Mouse (Mus musculus): ENCODE results near the gene Fgf14. TPM values are rescaled to one million over a fixed set of nuclear protein-coding genes. Genes with fewer than 3 reads are reported as not detected.
"Not testable (repeated sequence)": the region's sequence is repeated elsewhere in the genome, so short reads cannot be mapped to it uniquely, and the experiment has no call there.

Gene Fgf14
- polyA plus RNA-seq, 1 experiment, result 0.03 TPM

GRCm38 (mm10) chr14:124191913-124192814, 484.8 kb downstream of the Fgf14 start:
- DNase-seq (ENCODE audit: low spot score), result no peak

GRCm38 (mm10) chr14:124180265-124180664, 496.7 kb downstream of the Fgf14 start:
- DNase-seq (ENCODE audit: low spot score), result no peak

- no peak for DNase-seq (ENCODE audit: low spot score)
Observed at GRCm38 (mm10) chr14:124174111-124174510, 502.8 kb downstream of the Fgf14 start.

GRCm38 (mm10) chr14:124163618-124164185, 513.2 kb downstream of the Fgf14 start:
- DNase-seq (ENCODE audit: low spot score), result no peak

GRCm38 (mm10) chr14:124147378-124147777, 529.5 kb downstream of the Fgf14 start:
- DNase-seq (ENCODE audit: low spot score), result no peak

- DNase-seq (ENCODE audit: low spot score), result no peak
Observed at GRCm38 (mm10) chr14:124107205-124107873, 569.6 kb downstream of the Fgf14 start.

- no peak for DNase-seq (ENCODE audit: low spot score)
Observed at GRCm38 (mm10) chr14:124083126-124083525, 593.8 kb downstream of the Fgf14 start.

GRCm38 (mm10) chr14:124044016-124044415, 632.9 kb downstream of the Fgf14 start:
- DNase-seq (ENCODE audit: low spot score), result no peak

- DNase-seq (ENCODE audit: low spot score), result no peak
Observed at GRCm38 (mm10) chr14:124040651-124041050, 636.3 kb downstream of the Fgf14 start.

- no peak for DNase-seq (ENCODE audit: low spot score)
Observed at GRCm38 (mm10) chr14:124037434-124037833, 639.5 kb downstream of the Fgf14 start.

GRCm38 (mm10) chr14:124036575-124037205, 640.2 kb downstream of the Fgf14 start:
- DNase-seq (ENCODE audit: low spot score), result no peak

- not testable (repeated sequence) for DNase-seq (ENCODE audit: low spot score)
Observed at GRCm38 (mm10) chr14:124033302-124033701, 643.6 kb downstream of the Fgf14 start.

GRCm38 (mm10) chr14:124027886-124028670, 648.8 kb downstream of the Fgf14 start:
- DNase-seq (ENCODE audit: low spot score), result no peak

GRCm38 (mm10) chr14:123990591-123991195, 686.2 kb downstream of the Fgf14 start:
- DNase-seq (ENCODE audit: low spot score), result no peak

- DNase-seq (ENCODE audit: low spot score), result no peak
Observed at GRCm38 (mm10) chr14:123967996-123968395, 708.9 kb downstream of the Fgf14 start.

- no peak for DNase-seq (ENCODE audit: low spot score)
Observed at GRCm38 (mm10) chr14:123966531-123966930, 710.4 kb downstream of the Fgf14 start.

Measured in urinary bladder, adult 2 months (tissue).